Mouse (Mus musculus) embryonic fibroblast, embryonic 13.5 days (primary cell): ENCODE measurements around the gene Nek2. TPM values are rescaled to one million over a fixed set of nuclear protein-coding genes. Genes with fewer than 3 reads are reported as not detected.

Source experiments
- H3K27ac ChIP-seq: 2 replicates; pipeline ENCODE4 v1.5.1; 2012; ENCODE audit warnings: low read length, control low read depth, inconsistent platforms; ENCODE audit not compliant: insufficient read depth
- H3K4me1 ChIP-seq: 2 replicates; pipeline ENCODE4 v1.6.1; 2011; ENCODE audit warnings: low read length; ENCODE audit not compliant: control insufficient read depth, insufficient read depth
- H3K4me3 ChIP-seq: 2 replicates; pipeline ENCODE4 v1.5.1; 2011; ENCODE audit warnings: mild to moderate bottlenecking, control low read depth, low read length; ENCODE audit not compliant: insufficient read depth
- CTCF ChIP-seq: IDR thresholded peaks from 2 replicates; pipeline ENCODE4 v1.5.1; 2011; ENCODE audit warnings: mild to moderate bottlenecking, control low read depth, low read length, moderate library complexity, borderline replicate concordance; ENCODE audit not compliant: insufficient read depth
- POLR2A ChIP-seq: IDR thresholded peaks from 2 replicates; pipeline ENCODE4 v1.6.1; 2011; ENCODE audit warnings: low read depth, mild to moderate bottlenecking, control low read depth, low read length, moderate library complexity
- polyA plus RNA-seq: library from polyadenylated mRNA; stranded (reverse); fragments of >200 nt; gene quantifications from 2 replicates; pipeline ENCODE4 v1.2.4, GENCODE M21; 2011; ENCODE audit warnings: low read depth; ENCODE audit not compliant: missing spikeins, insufficient read length

The Nek2 gene
- polyA plus RNA-seq, 1 experiment = 20.9 TPM

DNA sequence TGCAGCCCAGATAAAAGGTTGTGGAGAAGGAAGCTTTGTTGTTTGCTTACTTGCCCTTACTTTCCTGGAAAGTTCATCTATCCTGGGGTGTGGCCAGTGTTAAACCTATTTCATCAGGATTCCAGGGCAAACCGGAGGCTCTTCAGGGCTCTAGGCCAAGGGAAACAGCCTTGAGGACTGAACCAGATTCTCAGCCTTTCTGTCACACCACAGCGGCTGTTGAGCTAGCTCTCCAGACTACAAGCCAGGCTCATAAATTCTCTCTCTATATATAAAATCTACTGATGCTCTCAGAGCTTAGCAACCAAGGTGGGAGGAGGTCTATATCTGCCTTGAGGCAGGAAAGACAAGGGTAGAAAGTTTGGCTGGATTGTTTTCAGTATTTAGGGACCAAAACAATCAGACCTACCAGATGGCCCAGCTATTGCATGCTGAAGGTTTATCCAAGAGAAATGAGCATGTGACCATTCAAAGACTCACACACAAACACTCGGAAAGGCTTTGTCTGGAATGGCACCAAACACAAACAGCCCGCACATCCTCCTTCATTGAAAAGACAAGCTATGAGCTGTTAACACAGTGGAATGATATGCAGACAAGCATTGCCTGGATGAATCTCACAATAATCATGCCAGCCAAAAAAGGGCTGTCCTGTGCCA lies 24.9 kb upstream of the Nek2 start:
- Histone ChIP-seq H3K27ac (no peak overlapping the region), H3K4me3 (no peak overlapping the region), H3K4me1 (no peaks in the 10 kb centered on the region)
- TF ChIP-seq CTCF (no peak), POLR2A (no peak)

DNA sequence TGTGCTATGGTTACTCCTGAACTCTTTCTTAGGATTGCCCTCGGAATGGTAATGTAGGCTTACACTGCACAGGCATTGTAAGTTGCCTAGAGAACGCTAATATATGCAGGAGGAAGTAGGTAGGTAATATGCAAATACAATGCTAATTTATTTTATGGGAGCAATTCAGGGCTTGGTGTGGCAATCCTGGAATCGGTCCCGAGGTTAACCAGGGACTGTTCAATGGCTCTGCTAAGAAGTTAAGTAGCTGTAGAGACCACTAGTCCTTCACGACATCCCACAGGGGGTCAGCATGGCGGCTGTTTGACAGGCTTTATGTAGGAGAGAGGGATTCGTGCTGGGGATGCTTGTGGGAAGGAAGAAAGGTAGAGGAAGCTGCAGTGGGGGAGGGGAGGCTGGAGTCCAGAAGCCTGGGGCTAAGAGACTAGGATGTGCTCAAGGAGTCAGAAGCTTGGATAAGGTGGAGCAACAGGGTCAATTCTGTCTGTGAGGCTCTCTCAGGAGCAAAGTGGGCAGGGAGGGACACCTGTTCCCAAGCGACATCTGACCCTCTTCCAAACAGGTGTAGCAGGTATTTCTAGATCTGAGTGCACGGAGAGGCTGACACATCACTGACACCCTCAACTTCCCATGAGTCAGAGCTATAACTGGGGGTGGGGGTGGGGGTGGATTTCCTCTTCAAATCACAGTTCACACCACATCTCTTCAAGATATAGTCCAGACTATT lies 19.0 kb upstream of the Nek2 start:
- H3K27ac ChIP-seq = 0 out of 2 replicates have a peak overlapping the region, but pooled peaks have one; percentile 11
- peaks cover 9% of the 10 kb centered on the region for H3K4me1 ChIP-seq
- no peak for TF ChIP-seq CTCF
- TF ChIP-seq POLR2A = no peak
- H3K4me3 ChIP-seq = no peak overlapping the region

DNA sequence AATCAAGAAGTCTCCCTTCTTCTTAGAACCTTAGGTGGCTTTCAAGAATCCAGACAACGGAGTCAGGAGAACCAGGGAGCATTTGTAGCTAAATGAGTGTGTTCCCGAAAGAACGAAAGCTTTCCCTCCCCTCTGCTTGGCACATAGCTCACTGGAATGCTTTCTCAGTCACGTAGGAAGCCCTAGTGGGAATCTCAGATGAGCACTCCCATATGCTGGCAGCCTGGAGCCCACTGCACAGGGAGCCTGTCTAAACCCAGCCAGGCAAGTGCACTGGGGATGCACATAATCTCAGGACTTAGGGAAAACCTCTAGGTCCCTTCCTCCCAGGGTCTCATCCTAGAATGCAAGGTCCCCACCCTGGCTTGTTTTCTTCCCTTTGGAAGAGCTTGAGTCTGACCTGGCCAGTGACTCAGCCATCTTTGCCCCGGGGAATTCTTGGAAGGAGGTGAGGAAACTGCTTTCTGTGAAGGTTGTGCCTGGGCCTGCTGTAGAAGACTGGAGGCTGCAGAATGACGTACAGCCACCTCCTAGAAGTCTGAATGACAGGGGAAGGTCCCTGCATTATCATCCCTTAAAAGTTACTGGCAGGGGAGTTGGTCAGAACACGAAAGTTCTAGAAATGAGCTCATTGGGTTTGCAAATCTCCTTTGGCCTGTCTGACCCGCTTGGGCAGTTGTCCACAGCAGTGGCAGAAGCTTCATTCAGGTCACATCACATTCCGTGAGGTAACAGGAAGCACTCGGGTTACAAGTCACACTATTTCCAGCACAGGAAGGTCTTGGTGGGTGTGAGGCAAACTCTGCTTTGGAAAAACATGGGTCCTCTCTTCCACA lies 18.2 kb upstream of the Nek2 start:
- 0 out of 2 replicates have a peak overlapping the region, but pooled peaks have one; percentile 11 for H3K27ac ChIP-seq
- TF ChIP-seq POLR2A (no peak), CTCF (no peak)
- H3K4me3 ChIP-seq = no peak overlapping the region
- peaks cover 9% of the 10 kb centered on the region for H3K4me1 ChIP-seq

DNA sequence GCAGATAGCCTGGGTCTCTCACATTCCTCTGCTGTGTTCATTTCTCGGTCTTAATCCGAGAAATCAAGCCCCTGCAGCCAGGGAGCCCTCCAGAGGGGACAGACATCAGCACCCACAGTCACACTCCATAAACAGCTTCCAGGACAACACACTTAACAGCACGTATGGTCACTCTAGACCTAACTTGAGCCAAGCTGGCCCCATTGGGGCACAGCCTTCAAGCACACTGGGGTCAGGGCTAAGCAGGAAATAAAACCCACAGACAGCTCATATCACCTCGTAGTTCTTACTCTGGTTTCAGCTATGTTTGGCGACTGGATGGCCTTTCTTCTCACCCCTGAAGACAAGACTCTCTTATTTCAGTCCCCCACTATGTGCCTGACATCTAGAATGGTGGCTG lies 16.5 kb upstream of the Nek2 start:
- H3K27ac ChIP-seq = no peak overlapping the region
- H3K4me1 ChIP-seq = peaks cover 9% of the 10 kb centered on the region
- TF ChIP-seq POLR2A = no peak
- TF ChIP-seq CTCF = no peak
- no peak overlapping the region for H3K4me3 ChIP-seq

DNA sequence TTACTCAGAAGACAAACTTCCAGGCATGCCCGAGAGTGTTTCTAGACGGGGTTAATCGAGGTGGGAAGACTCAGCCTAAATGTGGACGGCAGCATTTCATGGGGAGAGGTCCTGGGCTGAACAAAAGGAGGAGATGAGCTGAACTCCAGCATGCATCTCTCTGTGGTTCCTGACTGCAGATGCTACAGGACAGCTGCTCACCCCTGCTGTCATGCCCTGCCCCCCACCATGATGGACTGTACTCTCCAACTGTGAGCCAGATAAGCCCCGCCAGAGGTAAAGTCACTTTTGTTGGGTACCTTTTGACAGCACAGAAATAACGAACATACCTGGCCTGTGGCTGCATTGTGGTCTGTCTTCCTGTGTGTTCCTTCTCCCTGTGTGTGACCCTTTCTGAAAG lies 15.5 kb upstream of the Nek2 start:
- H3K4me3 ChIP-seq = no peak overlapping the region
- TF ChIP-seq CTCF (no peak), POLR2A (no peak)
- H3K4me1 ChIP-seq = peaks cover 9% of the 10 kb centered on the region
- H3K27ac ChIP-seq = no peak overlapping the region

DNA sequence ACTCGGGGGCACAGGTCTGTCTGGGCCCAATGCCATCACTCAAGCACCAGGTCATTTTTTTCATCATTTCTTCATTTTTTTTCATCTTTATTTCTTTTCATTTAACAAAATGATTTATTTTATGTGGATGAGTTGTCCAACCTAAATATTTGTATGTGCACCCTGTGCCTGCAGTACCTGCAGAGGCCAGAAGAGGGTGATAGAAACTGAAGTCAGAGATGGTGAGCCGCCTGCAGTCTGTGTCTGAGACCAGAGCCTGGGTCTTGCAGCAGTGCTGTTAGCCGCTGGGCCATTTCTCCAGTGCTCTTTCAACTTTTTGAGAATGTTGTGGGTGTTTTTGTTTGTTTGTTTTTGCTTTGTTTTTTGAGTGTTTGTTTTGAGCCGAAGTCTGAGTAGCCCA lies 14.5 kb upstream of the Nek2 start:
- no peak for TF ChIP-seq CTCF
- TF ChIP-seq POLR2A = no peak
- Histone ChIP-seq H3K4me1 (peaks cover 9% of the 10 kb centered on the region), H3K4me3 (no peak overlapping the region), H3K27ac (no peak overlapping the region)

DNA sequence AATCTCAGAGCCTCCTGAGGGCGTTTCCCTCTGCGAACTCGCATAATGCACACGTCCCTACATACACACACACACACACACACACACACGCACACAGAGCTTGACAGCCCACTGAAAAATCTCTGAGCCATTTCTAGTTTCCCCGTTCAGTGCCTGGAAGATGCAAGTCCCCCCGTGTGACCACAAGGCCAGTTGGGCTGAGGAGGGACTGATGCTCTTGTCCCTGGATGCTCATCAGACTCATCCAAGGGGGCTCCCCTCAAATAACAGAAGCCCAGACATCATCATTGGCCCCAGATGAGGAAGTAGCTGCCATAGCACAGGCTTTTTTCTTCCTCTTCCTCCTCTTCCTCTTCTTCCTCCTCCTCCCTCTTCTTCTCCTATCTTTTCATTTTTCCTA lies 13.3 kb upstream of the Nek2 start:
- H3K4me3 ChIP-seq = no peak overlapping the region
- TF ChIP-seq POLR2A (no peak), CTCF (no peak)
- H3K27ac ChIP-seq = no peak overlapping the region
- peaks cover 6% of the 10 kb centered on the region; the same call in 1 of the 2 replicates for H3K4me1 ChIP-seq

DNA sequence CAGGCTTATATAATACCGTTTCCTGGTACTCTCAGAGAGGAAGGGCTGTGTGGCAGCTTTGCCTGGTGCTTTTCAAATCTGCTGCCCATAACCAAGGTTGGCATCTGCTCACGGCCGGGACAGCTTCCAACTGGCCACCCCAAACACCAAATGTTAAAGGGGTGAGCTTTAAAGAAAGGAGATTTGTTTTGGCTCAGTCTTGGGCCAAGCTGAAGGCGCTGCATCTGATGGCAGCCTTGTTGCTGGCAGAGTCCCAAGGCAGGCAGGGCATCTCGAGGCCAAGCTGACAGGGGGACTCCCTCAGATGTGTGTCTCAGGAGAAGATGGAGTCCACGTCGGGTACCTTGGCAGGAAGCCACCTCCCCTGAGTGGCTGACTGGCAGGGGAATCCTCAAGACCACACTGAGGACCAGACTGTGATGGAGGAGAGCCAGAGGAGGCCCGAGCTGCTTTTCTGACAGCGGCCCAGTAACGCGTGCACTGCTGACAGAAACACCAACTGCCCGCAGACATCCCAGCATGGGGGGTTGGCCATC lies 12.5 kb upstream of the Nek2 start:
- H3K4me3 ChIP-seq = no peak overlapping the region
- no peak for TF ChIP-seq CTCF
- no peak for TF ChIP-seq POLR2A
- H3K27ac ChIP-seq = no peak overlapping the region
- H3K4me1 ChIP-seq = no peaks in the 10 kb centered on the region

DNA sequence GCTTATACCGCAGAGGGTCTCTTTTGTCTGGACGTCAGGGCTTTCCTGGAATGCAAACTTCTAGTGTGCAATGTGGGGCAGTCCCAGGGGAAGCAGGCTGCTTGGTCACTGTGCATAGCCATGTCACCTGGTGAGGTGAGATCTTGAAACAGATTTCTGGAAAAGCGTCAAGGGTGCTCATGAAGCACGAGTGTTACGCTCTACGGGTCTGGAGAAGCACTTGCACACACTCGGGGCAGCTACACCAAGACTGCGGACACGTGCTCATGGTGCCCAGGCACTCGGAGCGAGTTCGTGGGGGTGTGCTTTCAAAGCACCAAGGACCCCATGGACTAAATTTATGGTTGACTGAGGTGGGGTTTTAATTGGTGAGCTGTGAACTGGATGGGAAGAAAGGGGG lies 9.5 kb upstream of the Nek2 start:
- TF ChIP-seq POLR2A (no peak), CTCF (no peak)
- H3K4me3 ChIP-seq = no peak overlapping the region
- no peaks in the 10 kb centered on the region for H3K4me1 ChIP-seq
- H3K27ac ChIP-seq = no peak overlapping the region
